Mouse (Mus musculus) lung, embryonic 14.5 days (tissue): ENCODE data around the gene Ankrd60. TPM values are rescaled to one million over a fixed set of nuclear protein-coding genes. Genes with fewer than 3 reads are reported as not detected.
A peak's percentile ranks its signal among the peaks of the same experiment; 100 is the strongest.

Source experiments
- ATAC-seq: fragments of 200-750 bp; cut with Nextera tagmentation; 2 replicates; pipeline ENCODE4 v1.8.0; 2017; ENCODE audit warnings: mild to moderate bottlenecking, moderate TSS enrichment, moderate library complexity; ENCODE audit not compliant: insufficient read depth
- DNase-seq: peaks from one replicate; pipeline ENCODE4 v3.0.0-alpha.2; 2015
- H3K27ac ChIP-seq: fragments of 300-500 bp; sonication (generic); 2 replicates; pipeline ENCODE4 v1.5.1; 2014; ENCODE audit warnings: low read depth, mild to moderate bottlenecking, moderate library complexity
- H3K27me3 ChIP-seq: fragments of 300-500 bp; sonication (generic); 2 replicates; pipeline ENCODE4 v1.6.1; 2014; ENCODE audit warnings: low read length, control low read depth; ENCODE audit not compliant: insufficient read depth
- H3K36me3 ChIP-seq: fragments of 300-500 bp; sonication (generic); 2 replicates; pipeline ENCODE4 v1.6.1; 2014; ENCODE audit warnings: control low read depth; ENCODE audit not compliant: insufficient read depth
- H3K4me1 ChIP-seq: fragments of 300-500 bp; sonication (generic); 2 replicates; pipeline ENCODE4 v1.6.1; 2014; ENCODE audit warnings: antibody characterized with exemption, control low read depth; ENCODE audit not compliant: insufficient read depth
- H3K4me2 ChIP-seq: fragments of 300-500 bp; sonication (generic); 2 replicates; pipeline ENCODE4 v1.6.1; 2014; ENCODE audit warnings: mild to moderate bottlenecking
- H3K4me3 ChIP-seq: fragments of 300-500 bp; sonication (generic); 2 replicates; pipeline ENCODE4 v1.5.1; 2014; ENCODE audit warnings: low read depth, low read length
- H3K9ac ChIP-seq: fragments of 300-500 bp; sonication (generic); 2 replicates; pipeline ENCODE4 v1.6.1; 2014
- H3K9me3 ChIP-seq: fragments of 300-500 bp; sonication (generic); 2 replicates; pipeline ENCODE4 v1.6.1; 2016; ENCODE audit warnings: low read depth, low read length, control low read depth
- CTCF ChIP-seq: IDR thresholded peaks from 2 replicates; pipeline ENCODE4 v1.5.1; 2016; ENCODE audit warnings: antibody characterized with exemption, low read depth
- WGBS: fragments of 180-500 bp; shearing (Covaris S2); extraction: QIAGEN DNeasy Blood & Tissue Kit; methylation state at CpG from one replicate; pipeline ENCODE4 v1.1.7; 2014; 5-methylcytosine and 5-hydroxymethylcytosine counted together
- polyA plus RNA-seq: library from polyadenylated mRNA; unstranded; fragments of >200 nt; fragmentation: Nextera tagmentation; extraction: Ambion mirVana; gene quantifications from 2 replicates; pipeline ENCODE4 v1.2.1, GENCODE M21; 2014

Ankrd60 gene
- polyA plus RNA-seq, 1 experiment from 2014 or later = not detected

DNA sequence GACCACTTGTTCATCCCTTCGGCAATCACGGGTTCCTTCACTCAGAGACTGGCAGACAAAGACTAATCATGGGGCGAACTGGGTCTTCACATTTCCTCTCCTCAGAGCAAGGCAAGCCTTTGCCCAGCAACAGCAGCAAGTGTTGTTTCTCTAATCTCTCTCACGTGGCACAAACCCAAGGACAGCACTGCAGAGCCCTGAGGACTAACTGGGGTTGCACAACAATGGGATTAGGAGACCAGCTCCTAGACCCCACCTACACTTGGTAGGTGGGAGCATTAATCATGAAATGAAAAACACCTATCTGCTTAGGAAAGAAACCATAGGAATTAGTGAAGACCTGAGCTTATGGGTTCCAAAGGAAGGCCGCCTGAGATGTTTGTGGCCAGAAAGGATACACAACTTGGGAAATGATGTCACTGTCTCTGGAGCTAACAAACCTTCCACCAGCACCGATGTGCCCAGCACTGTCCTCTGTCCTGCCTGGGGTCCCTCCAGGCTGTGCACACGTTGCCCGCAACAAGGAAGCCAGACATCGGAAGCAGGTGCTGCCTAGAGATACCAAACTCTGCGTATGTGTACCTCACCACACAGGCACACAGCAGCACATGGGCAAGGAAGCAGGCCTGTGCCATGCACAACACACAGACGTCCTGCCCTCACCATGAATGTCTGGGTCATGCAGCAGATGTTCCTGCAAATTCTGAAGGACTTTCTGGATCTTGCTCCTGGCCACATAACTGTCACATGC, 16.3 kb upstream of the Ankrd60 start:
- H3K4me2 ChIP-seq = no peak overlapping the region
- no peak; the same call in 1 of the 2 replicates for ATAC-seq
- H3K36me3 ChIP-seq = peaks cover 3% of the 10 kb centered on the region
- TF ChIP-seq CTCF = no peak
- no peaks in the 10 kb centered on the region for H3K4me1 ChIP-seq
- DNase-seq = no peak
- H3K4me3 ChIP-seq = no peak overlapping the region
- H3K9me3 ChIP-seq = no peaks in the 10 kb centered on the region
- no peak overlapping the region for H3K9ac ChIP-seq
- 64% methylated on average over 11 of the region's 11 CpGs for WGBS
- H3K27me3 ChIP-seq = no peaks in the 10 kb centered on the region
- H3K27ac ChIP-seq = no peak overlapping the region

DNA sequence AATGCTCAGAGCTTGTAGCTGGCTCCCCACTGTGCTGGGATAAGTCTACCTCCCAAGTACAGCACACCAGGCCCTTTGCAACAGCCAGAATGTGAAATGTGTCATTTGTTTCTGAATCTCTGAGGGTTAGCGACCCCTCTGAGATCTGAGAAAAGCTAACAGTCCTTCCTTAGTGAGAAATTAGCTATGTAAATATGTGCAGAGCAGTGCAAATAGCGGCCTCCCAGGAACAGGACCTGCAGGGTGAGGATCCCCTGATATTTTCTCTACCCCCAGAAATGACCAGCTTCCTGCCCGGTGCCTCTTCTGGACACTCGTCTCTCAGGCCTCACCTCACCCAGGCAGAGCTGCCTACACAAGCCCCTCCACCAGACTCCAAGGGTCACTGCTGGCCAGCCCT, 15.7 kb upstream of the Ankrd60 start:
- Histone ChIP-seq H3K27me3 (no peaks in the 10 kb centered on the region), H3K4me3 (no peak overlapping the region), H3K9ac (no peak overlapping the region), H3K4me1 (no peaks in the 10 kb centered on the region), H3K4me2 (no peak overlapping the region), H3K27ac (no peak overlapping the region), H3K36me3 (peaks cover 3% of the 10 kb centered on the region), H3K9me3 (no peaks in the 10 kb centered on the region)
- TF ChIP-seq CTCF = no peak
- 38% methylated on average over 4 of the region's 4 CpGs for WGBS
- DNase-seq (peak; percentile 25), ATAC-seq (peak; percentile 29; the same call in 1 of the 2 replicates)

DNA sequence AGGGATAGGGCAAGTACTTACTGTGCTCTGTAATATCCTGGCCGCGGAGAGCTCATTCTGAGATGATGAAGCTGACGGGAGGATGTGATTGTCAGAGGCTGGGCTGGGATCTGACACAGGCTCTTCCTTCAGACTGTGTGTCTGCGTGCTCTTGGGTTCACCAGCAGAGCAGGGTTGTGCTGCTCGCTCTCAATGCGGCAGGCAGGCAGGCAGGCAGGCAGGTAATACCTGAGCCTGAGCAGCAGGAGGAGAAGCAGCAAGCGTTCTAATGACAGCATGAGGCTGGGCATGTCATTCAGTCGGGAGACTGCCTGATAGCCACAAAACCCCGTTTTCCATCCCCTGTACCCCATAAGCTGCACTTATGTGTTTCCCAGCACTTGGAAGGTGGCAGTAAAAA, 14.6 kb upstream of the Ankrd60 start:
- DNase-seq (no peak), ATAC-seq (no peak)
- no peaks in the 10 kb centered on the region for H3K9me3 ChIP-seq
- WGBS = 57% methylated on average over 9 of the region's 9 CpGs
- no peak overlapping the region for H3K9ac ChIP-seq
- H3K4me3 ChIP-seq = no peak overlapping the region
- peaks cover 3% of the 10 kb centered on the region for H3K36me3 ChIP-seq
- no peak overlapping the region for H3K27ac ChIP-seq
- no peak overlapping the region for H3K4me2 ChIP-seq
- no peaks in the 10 kb centered on the region for H3K4me1 ChIP-seq
- TF ChIP-seq CTCF = no peak
- H3K27me3 ChIP-seq = no peaks in the 10 kb centered on the region

DNA sequence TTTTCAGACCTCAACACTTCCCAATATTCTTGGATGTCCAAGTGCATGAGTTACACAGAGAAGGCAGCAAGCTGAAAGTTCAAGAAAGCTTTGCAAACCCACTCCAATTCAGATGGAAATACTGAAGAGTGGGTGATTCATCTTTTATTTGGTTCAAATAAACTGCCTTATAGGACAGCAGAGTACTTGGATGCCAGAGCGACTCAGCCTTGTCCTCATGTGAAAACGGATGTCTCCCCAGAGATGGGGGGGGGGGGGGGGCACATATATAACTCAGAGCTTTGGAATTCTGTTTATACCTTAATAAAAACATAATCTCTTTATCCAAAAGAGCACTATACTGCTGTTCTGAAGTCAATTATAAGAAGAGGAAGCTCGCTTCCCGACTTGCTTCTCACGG, 9.2 kb upstream of the Ankrd60 start:
- TF ChIP-seq CTCF = no peak

DNA sequence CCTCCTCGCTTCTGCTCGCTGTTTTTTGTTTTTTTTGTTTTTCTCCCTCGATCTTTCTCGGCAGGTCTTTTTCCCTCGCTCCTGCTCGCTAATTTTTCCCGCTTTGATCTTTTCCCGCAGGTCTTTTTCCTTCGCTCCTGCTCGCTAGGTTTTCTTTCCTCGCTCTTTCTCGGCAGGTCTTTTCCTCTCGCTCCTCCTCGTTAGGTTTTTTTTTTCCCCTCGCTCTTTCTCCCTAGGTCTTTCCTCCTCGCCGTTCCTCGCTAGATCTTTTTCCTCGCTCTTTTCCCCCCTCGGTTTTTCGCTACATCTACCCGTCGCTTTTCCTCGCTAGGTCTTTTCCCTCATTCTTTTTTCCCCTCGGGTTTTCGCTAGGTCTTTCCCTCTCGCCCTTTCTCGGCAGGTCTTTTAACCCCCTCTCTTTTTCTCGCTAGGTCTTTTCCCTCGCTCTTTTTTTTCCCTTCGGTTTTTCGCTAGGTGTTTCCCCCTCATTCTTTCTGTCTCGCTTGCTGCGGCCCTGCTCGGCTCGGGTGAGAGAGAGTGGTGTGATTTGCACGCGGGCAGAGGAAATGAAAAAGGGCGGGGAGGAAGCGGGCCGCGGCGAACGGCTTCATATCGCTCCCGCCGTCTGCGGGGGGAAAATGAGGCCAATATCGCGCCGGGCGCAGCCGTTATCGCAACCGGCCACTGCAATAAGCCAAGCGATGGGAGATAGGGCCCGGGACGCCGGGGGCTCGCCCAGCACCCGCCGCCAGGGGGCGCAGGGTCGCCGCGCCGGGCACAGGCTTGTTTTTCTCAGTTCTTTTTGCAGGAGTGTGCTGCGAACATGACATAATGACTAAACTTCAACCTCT, 8.2 kb upstream of the Ankrd60 start:
- WGBS = 1% methylated on average over 68 of the region's 68 CpGs
- Histone ChIP-seq H3K9ac (peak overlapping the region; percentile 17), H3K27ac (no peak overlapping the region), H3K4me2 (peak overlapping the region; percentile 77), H3K36me3 (peaks cover 3% of the 10 kb centered on the region; the same call in 1 of the 2 replicates), H3K4me3 (peak overlapping the region; percentile 39), H3K27me3 (peaks cover 26% of the 10 kb centered on the region), H3K9me3 (0 out of 2 replicates have a peak, but pooled peaks cover 4% of the 10 kb centered on the region), H3K4me1 (no peaks in the 10 kb centered on the region)
- TF ChIP-seq CTCF = peak; percentile 69
- DNase-seq (peak; percentile 83), ATAC-seq (peak; percentile 55)

More for the DNA sequence above, 9.2 kb upstream of the Ankrd60 start:
- no peak overlapping the region for H3K27ac ChIP-seq
- ATAC-seq (no peak), DNase-seq (no peak)
- H3K27me3 ChIP-seq = peaks cover 26% of the 10 kb centered on the region
- WGBS = 77% methylated on average over 5 of the region's 5 CpGs
- no peak overlapping the region for H3K9ac ChIP-seq
- H3K36me3 ChIP-seq = peaks cover 3% of the 10 kb centered on the region; the same call in 1 of the 2 replicates
- H3K4me3 ChIP-seq = no peak overlapping the region
- 0 out of 2 replicates have a peak, but pooled peaks cover 4% of the 10 kb centered on the region for H3K9me3 ChIP-seq
- no peaks in the 10 kb centered on the region for H3K4me1 ChIP-seq
- no peak overlapping the region for H3K4me2 ChIP-seq

DNA sequence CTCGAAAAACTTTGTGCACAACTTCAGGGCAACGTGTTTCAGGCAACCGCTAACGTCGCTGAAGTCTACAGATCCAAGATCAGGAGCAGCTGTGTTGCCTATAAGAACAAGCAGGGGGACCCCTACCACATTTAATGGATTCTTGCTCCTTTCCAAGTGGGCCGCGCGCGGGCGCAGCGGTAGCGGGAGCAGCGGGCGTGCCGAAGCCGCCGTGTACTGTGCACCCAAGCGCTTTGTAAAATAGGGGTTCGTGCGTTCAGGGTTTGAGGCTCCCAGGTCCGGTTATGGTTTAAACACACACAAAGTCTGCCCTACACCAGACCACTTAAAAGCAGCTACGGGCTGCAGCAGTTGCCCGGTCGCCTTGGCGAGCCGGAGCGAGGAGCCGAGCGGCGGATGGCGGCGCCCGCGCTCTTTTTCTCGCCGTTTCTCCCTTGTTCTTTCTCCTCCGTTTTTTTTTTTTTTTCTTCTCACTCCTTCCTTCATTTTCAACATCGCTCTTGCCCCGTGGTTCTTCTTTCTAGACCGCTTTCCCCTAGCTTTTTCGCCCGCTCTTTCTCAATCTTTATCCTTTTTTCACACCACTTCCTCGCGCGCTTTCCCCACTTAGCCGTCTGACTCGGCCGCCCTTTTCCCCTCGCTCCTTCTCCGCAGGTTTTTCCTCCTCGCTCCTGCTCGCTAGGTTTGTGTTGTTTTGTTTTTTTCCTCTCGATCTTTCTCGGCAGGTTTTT, 7.4 kb upstream of the Ankrd60 start:
- H3K27ac ChIP-seq = no peak overlapping the region
- TF ChIP-seq CTCF = peak; percentile 62

More for the DNA sequence above, 7.4 kb upstream of the Ankrd60 start:
- 1% methylated on average over 54 of the region's 54 CpGs for WGBS
- Histone ChIP-seq H3K4me1 (no peaks in the 10 kb centered on the region), H3K4me3 (peak overlapping the region; percentile 39), H3K27me3 (peaks cover 26% of the 10 kb centered on the region), H3K36me3 (peaks cover 2% of the 10 kb centered on the region; the same call in 1 of the 2 replicates), H3K9ac (peak overlapping the region; percentile 17; the same call in 1 of the 2 replicates), H3K4me2 (peak overlapping the region; percentile 77), H3K9me3 (0 out of 2 replicates have a peak, but pooled peaks cover 4% of the 10 kb centered on the region)
- ATAC-seq (peak; percentile 84), DNase-seq (peak; percentile 87)
